Mouse (Mus musculus): ENCODE results near the gene Pnpo.

Pnpo gene

GRCm38 (mm10) chr11:96935872-96936650 is 7.7 kb downstream of the Pnpo start:
- ChIA-PET CTCF (interaction anchor here in 1 of 4 experiments (1.3 kb wide), 1 partner anchor 20 kb away, joined by 4 read pairs; no protein-coding TSS in a partner anchor), POLR2A (interaction anchor here in 3 of 4 experiments (0.6 to 11.0 kb wide), 10 partner anchors 11 to 798 kb away, joined by 3 to 134 read pairs (median 4); partner anchors contain the start of genes Cdk5rap3 (in 2 of the 3) and Pnpo (in 1 of the 3))

- POLR2A ChIA-PET: interaction anchor here (0.5 to 11.0 kb wide), 45 partner anchors 9 to 782 kb away, joined by 3 to 134 read pairs (median 4); partner anchors contain the start of genes Cdk5rap3 (in 3 of the 4), Pnpo (in 3 of the 4), Lrrc46 (in 2 of the 4) and Mrpl10 (in 2 of the 4)
- CTCF ChIA-PET: interaction anchor here in 3 of 4 experiments (0.9 to 2.9 kb wide), 11 partner anchors 9 to 500 kb away, joined by 3 to 12 read pairs (median 4); partner anchors contain the start of genes Cdk5rap3 (in 2 of the 3) and Pnpo (in 1 of the 3)
Observed at GRCm38 (mm10) chr11:96934921-96935356, 8.8 kb downstream of the Pnpo start.

GRCm38 (mm10) chr11:96933562-96934276 is 10.1 kb downstream of the Pnpo start:
- ChIA-PET POLR2A (interaction anchor here in 3 of 4 experiments (0.5 to 11.0 kb wide), 21 partner anchors 10 to 492 kb away, joined by 3 to 134 read pairs (median 6); partner anchors contain the start of genes Cdk5rap3 (in 3 of the 3) and Pnpo (in 3 of the 3)), CTCF (interaction anchor here in 2 of 4 experiments (0.6 to 2.9 kb wide), 6 partner anchors 17 to 1853 kb away, joined by 3 to 18 read pairs (median 8); partner anchors contain the start of gene Cdk5rap3 (in 1 of the 2))

GRCm38 (mm10) chr11:96931327-96932062 is 12.3 kb downstream of the Pnpo start:
- ChIA-PET CTCF (interaction anchor here in 2 of 4 experiments (0.6 to 3.9 kb wide), 6 partner anchors 13 to 365 kb away, joined by 3 to 29 read pairs (median 3); partner anchors contain the start of gene Cdk5rap3 (in 2 of the 2)), POLR2A (interaction anchor here (0.6 to 11.0 kb wide), 12 partner anchors 12 to 793 kb away, joined by 3 to 134 read pairs (median 4); partner anchors contain the start of genes Cdk5rap3 (in 2 of the 4), Lrrc46 (in 2 of the 4), Mrpl10 (in 2 of the 4) and Pnpo (in 2 of the 4))

GRCm38 (mm10) chr11:96929766-96930331 is 13.9 kb downstream of the Pnpo start:
- POLR2A ChIA-PET: interaction anchor here in 3 of 4 experiments (0.9 to 11.0 kb wide), 19 partner anchors 8 to 156 kb away, joined by 3 to 134 read pairs (median 4); partner anchors contain the start of genes Cdk5rap3 (in 2 of the 3) and Pnpo (in 2 of the 3)
- CTCF ChIA-PET: interaction anchor here in 3 of 4 experiments (0.6 to 3.9 kb wide), 6 partner anchors 13 to 34 kb away, joined by 3 to 29 read pairs (median 5); partner anchors contain the start of gene Cdk5rap3 (in 2 of the 3)

- ChIA-PET POLR2A (interaction anchor here in 3 of 4 experiments (0.6 to 11.0 kb wide), 36 partner anchors 9 to 1771 kb away, joined by 3 to 134 read pairs (median 4); partner anchors contain the start of genes Cdk5rap3 (in 3 of the 3) and Pnpo (in 2 of the 3)), CTCF (interaction anchor here (0.5 to 3.9 kb wide), 12 partner anchors 13 to 218 kb away, joined by 3 to 29 read pairs (median 4); partner anchors contain the start of genes Cdk5rap3 (in 3 of the 4), Lrrc46 (in 1 of the 4) and Mrpl10 (in 1 of the 4))
Observed at GRCm38 (mm10) chr11:96929096-96929765, 14.6 kb downstream of the Pnpo start.

- ChIA-PET CTCF (interaction anchor here (0.5 to 3.9 kb wide), 12 partner anchors 12 to 219 kb away, joined by 3 to 29 read pairs (median 4); partner anchors contain the start of genes Cdk5rap3 (in 3 of the 4), Lrrc46 (in 1 of the 4) and Mrpl10 (in 1 of the 4)), POLR2A (interaction anchor here in 3 of 4 experiments (0.6 to 11.0 kb wide), 31 partner anchors 9 to 1771 kb away, joined by 3 to 134 read pairs (median 4); partner anchors contain the start of genes Cdk5rap3 (in 3 of the 3) and Pnpo (in 2 of the 3))
Observed at GRCm38 (mm10) chr11:96928691-96929090, 15.1 kb downstream of the Pnpo start.

GRCm38 (mm10) chr11:96928088-96928487 is 15.7 kb downstream of the Pnpo start, which contains the start of gene Prr15l:
TSS of gene Prr15l (plus strand) at chr11:96928104.
- ChIA-PET POLR2A (interaction anchor here in 3 of 4 experiments (0.7 to 11.0 kb wide), 13 partner anchors 8 to 1770 kb away, joined by 3 to 134 read pairs (median 12); partner anchors contain the start of genes Cdk5rap3 (in 2 of the 3) and Pnpo (in 2 of the 3)), CTCF (interaction anchor here (1.0 to 2.2 kb wide), 4 partner anchors 12 to 29 kb away, joined by 4 to 13 read pairs (median 5); partner anchors contain the start of gene Cdk5rap3 (in 2 of the 4))

- POLR2A ChIA-PET: interaction anchor here in 3 of 4 experiments (0.5 to 11.0 kb wide), 10 partner anchors 9 to 176 kb away, joined by 3 to 134 read pairs (median 4); partner anchors contain the start of genes Cdk5rap3 (in 3 of the 3) and Pnpo (in 1 of the 3)
- CTCF ChIA-PET: interaction anchor here (0.6 to 2.2 kb wide), 7 partner anchors 10 to 781 kb away, joined by 3 to 5 read pairs (median 4); partner anchors contain the start of gene Cdk5rap3 (in 2 of the 4)
Observed at GRCm38 (mm10) chr11:96926587-96926986, 17.2 kb downstream of the Pnpo start.

GRCm38 (mm10) chr11:96925469-96926148 is 18.2 kb downstream of the Pnpo start:
- CTCF ChIA-PET: interaction anchor here in 2 of 4 experiments (1.0 to 1.7 kb wide), 3 partner anchors 9 to 30 kb away, joined by 3 to 4 read pairs (median 3); partner anchors contain the start of gene Cdk5rap3 (in 1 of the 2)

GRCm38 (mm10) chr11:96924861-96925260 is 18.9 kb downstream of the Pnpo start:
- ChIA-PET CTCF (interaction anchor here in 1 of 4 experiments (0.9 to 1.3 kb wide), 4 partner anchors 8 to 15 kb away, joined by 3 to 4 read pairs (median 3); partner anchors contain the start of gene Cdk5rap3), POLR2A (interaction anchor here in 3 of 4 experiments (0.6 to 2.0 kb wide), 5 partner anchors 9 to 117 kb away, joined by 3 to 6 read pairs (median 5); partner anchors contain the start of genes Cdk5rap3 (in 1 of the 3), Mrpl10 (in 1 of the 3) and Pnpo (in 1 of the 3))

More at GRCm38 (mm10) chr11:96925469-96926148, 18.2 kb downstream of the Pnpo start:
- POLR2A ChIA-PET: interaction anchor here in 3 of 4 experiments (0.7 to 11.0 kb wide), 6 partner anchors 9 to 101 kb away, joined by 3 to 134 read pairs (median 4); partner anchors contain the start of genes Pnpo (in 2 of the 3) and Cdk5rap3 (in 1 of the 3)

GRCm38 (mm10) chr11:96919003-96919402 is 24.8 kb downstream of the Pnpo start:
- POLR2A ChIA-PET: interaction anchor here in 2 of 4 experiments (0.6 to 3.9 kb wide), 5 partner anchors 9 to 162 kb away, joined by 3 to 25 read pairs (median 4); partner anchors contain the start of genes Pnpo (in 1 of the 2) and Prr15l (in 1 of the 2)

GRCm38 (mm10) chr11:96917415-96917814 is 26.4 kb downstream of the Pnpo start:
- ChIA-PET POLR2A (interaction anchor here (0.6 to 3.9 kb wide), 17 partner anchors 11 to 1148 kb away, joined by 3 to 67 read pairs (median 8); partner anchors contain the start of genes Pnpo (in 1 of the 4) and Prr15l (in 1 of the 4)), CTCF (interaction anchor here in 3 of 4 experiments (0.7 to 2.7 kb wide), 7 partner anchors 8 to 124 kb away, joined by 3 to 13 read pairs (median 8); partner anchors contain the start of genes Lrrc46 (in 1 of the 3), Mrpl10 (in 1 of the 3) and Prr15l (in 1 of the 3))

More at GRCm38 (mm10) chr11:96919003-96919402, 24.8 kb downstream of the Pnpo start:
- CTCF ChIA-PET: interaction anchor here in 1 of 4 experiments (0.6 kb wide), 1 partner anchor 127 kb away, joined by 4 read pairs; no protein-coding TSS in a partner anchor
